8 mouse cellular contexts compared by ENCODE assay signal in the genomic region with DNA sequence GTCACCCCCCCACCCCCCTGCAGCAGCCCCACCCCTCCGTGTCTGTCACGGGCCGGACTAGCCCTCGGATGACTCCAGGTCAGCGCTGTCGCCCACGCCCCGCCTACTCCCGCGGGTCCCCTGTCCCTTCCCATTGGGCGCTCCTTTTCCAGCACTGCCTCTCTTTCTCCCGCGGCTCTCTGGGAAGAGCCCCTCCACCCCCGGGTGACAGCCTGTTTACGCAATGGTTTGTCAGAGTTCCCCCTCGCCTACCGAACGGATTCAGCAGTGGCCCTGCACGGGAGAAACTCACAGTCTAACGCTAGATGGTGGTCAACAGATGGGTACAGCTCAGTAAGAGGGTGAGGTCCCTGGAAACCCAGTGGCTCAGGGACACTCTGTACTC. TPM values are rescaled to one million over a fixed set of nuclear protein-coding genes. Genes with fewer than 3 reads are reported as not detected.
DNase-seq lines count a peak whose midpoint lies in the region; ATAC-seq and TF ChIP-seq lines count a peak whose summit lies in the region.

No protein-coding gene starts in this region.

- ATAC-seq in intestine, postnatal 0 days, result peak; percentile 75
- peak; percentile 84 for ATAC-seq in liver, embryonic 13.5 days (ENCODE audit: low read depth)

- peak overlapping the region; percentile 87 for H3K4me2 ChIP-seq in intestine, postnatal 0 days (replicated peaks; ENCODE audit: low read depth)
- H3K4me2 ChIP-seq in liver, embryonic 13.5 days, result peak overlapping the region; percentile 88

- no peaks in the 10 kb centered on the region for H3K9me3 ChIP-seq in intestine, postnatal 0 days (ENCODE audit: control insufficient read depth)
- no peaks in the 10 kb centered on the region for H3K9me3 ChIP-seq in liver, embryonic 13.5 days (replicated peaks)

- H3K36me3 ChIP-seq in intestine, postnatal 0 days (ENCODE audit: control insufficient read depth, insufficient read depth), result no peaks in the 10 kb centered on the region
- no peaks in the 10 kb centered on the region for H3K36me3 ChIP-seq in liver, embryonic 13.5 days
- no peaks in the 10 kb centered on the region for H3K36me3 ChIP-seq in testis, adult 2 months (ENCODE audit: control insufficient read depth, insufficient read depth, low read length)

- no peaks in the 10 kb centered on the region for H3K27me3 ChIP-seq in intestine, postnatal 0 days (replicated peaks; ENCODE audit: control insufficient read depth, insufficient read depth, low read length)
- no peaks in the 10 kb centered on the region for H3K27me3 ChIP-seq in liver, embryonic 13.5 days
- no peaks in the 10 kb centered on the region for H3K27me3 ChIP-seq in testis, adult 2 months (ENCODE audit: control insufficient read depth, insufficient read depth, low read length)

- peaks cover 2% of the 10 kb centered on the region; the same call in 1 of the 2 replicates for H3K4me1 ChIP-seq in cortical plate, adult 2 months (ENCODE audit: control insufficient read depth, insufficient read depth, low read length)
- no peaks in the 10 kb centered on the region for H3K4me1 ChIP-seq in intestine, postnatal 0 days (replicated peaks; ENCODE audit: control insufficient read depth, insufficient read depth, low read length)
- H3K4me1 ChIP-seq in liver, embryonic 13.5 days (replicated peaks), result peaks cover 29% of the 10 kb centered on the region
- peaks cover 16% of the 10 kb centered on the region for H3K4me1 ChIP-seq in testis, adult 2 months (ENCODE audit: control insufficient read depth, insufficient read depth, low read length)

- TF ChIP-seq POLR2A in cortical plate, adult 2 months (IDR thresholded peaks at IDR 0.05; ENCODE audit: extremely low read depth, insufficient read depth, low read length), result no peak
- no peak for TF ChIP-seq POLR2A in testis, adult 2 months (IDR thresholded peaks at IDR 0.05; ENCODE audit: control insufficient read depth, low read depth, low read length)

- 1% methylated on average over 20 of the region's 20 CpGs for WGBS in intestine, postnatal 0 days
- under 1% methylated on average over 20 of the region's 20 CpGs for WGBS in liver, embryonic 13.5 days (ENCODE audit: insufficient replicate concordance)

- peak overlapping the region; percentile 47 for H3K4me3 ChIP-seq in cortical plate, adult 2 months (ENCODE audit: insufficient read depth, low read length)
- H3K4me3 ChIP-seq in intestine, postnatal 0 days (ENCODE audit: low read depth, low read length), result peak overlapping the region; percentile 89
- H3K4me3 ChIP-seq in liver, embryonic 13.5 days (replicated peaks), result peak overlapping the region; percentile 88
- peak overlapping the region; percentile 94 for H3K4me3 ChIP-seq in testis, adult 2 months (ENCODE audit: control insufficient read depth, low read depth, low read length)

- H3K27ac ChIP-seq in cortical plate, adult 2 months (ENCODE audit: insufficient read depth, low read length), result 0 out of 2 replicates have a peak overlapping the region, but pooled peaks have one; percentile 2
- peak overlapping the region; percentile 83 for H3K27ac ChIP-seq in intestine, postnatal 0 days (ENCODE audit: low read depth, low read length)
- peak overlapping the region; percentile 91 for H3K27ac ChIP-seq in liver, embryonic 13.5 days
- peak overlapping the region; percentile 29 for H3K27ac ChIP-seq in testis, adult 2 months (ENCODE audit: control insufficient read depth, insufficient read depth, low read depth, low read length)

- H3K9ac ChIP-seq in intestine, postnatal 0 days (ENCODE audit: low read depth, low read length), result peak overlapping the region; percentile 73
- peak overlapping the region; percentile 93 for H3K9ac ChIP-seq in liver, embryonic 13.5 days

- peak; percentile 66 for DNase-seq in 3T3-L1 (ENCODE audit: low read depth, low spot score)
- peak; percentile 83 for DNase-seq in ZHBTc4 (ENCODE audit: low read depth, low spot score)
- DNase-seq in gastrocnemius, postnatal 4 days (ENCODE audit: low spot score in 2 of 2), result peak; percentile 78 to 85
- peak; percentile 72 for DNase-seq in liver, embryonic 13.5 days
- peak; percentile 53 to 56 for DNase-seq in natural killer cell, adult 2 months (ENCODE audit: low spot score in 2 of 2)

- TF ChIP-seq CTCF in cortical plate, adult 2 months (IDR thresholded peaks at IDR 0.05; ENCODE audit: extremely low read depth, insufficient read depth, low read length), result no peak
- peak; percentile 51 for TF ChIP-seq CTCF in intestine, postnatal 0 days (IDR thresholded peaks at IDR 0.05; ENCODE audit: low read depth)
- TF ChIP-seq CTCF in testis, adult 2 months (IDR thresholded peaks at IDR 0.05; ENCODE audit: control insufficient read depth, insufficient read depth, insufficient replicate concordance, low read depth, low read length), result no peak

RNA-seq across cellular contexts. Expression of gene Pkmyt1, which starts 0.6 kb away (rescaled TPM):
- polyA plus RNA-seq in cortical plate, adult 2 months (2012; rRNA removed), result 10.3 and 10.6 TPM in 2 replicates
- total RNA-seq in gastrocnemius, postnatal 4 days (2021), result 10 to 100 TPM; 11.1 to 12.4 TPM
- 12.4 and 12.6 TPM in 2 replicates for polyA plus RNA-seq in intestine, postnatal 0 days (2015; fragmentation: Nextera tagmentation; extraction: Ambion mirVana)
- 26.6 and 27.8 TPM in 2 replicates for polyA plus RNA-seq in liver, embryonic 13.5 days (2015; fragmentation: Nextera tagmentation; extraction: Ambion mirVana)
- polyA plus RNA-seq in testis, adult 2 months (2012; rRNA removed), result 78.6 and 88.6 TPM in 2 replicates

RNA-seq across cellular contexts. Expression of gene 1520401A03Rik, which starts 4.2 kb away (rescaled TPM):
- polyA plus RNA-seq in cortical plate, adult 2 months (2012; rRNA removed), result 0.21 TPM in 2 replicates
- under 1 TPM; 0.26 to 0.66 TPM for total RNA-seq in gastrocnemius, postnatal 4 days (2021)
- 0.05 TPM in 1 of 2 replicates, not detected in the other for polyA plus RNA-seq in intestine, postnatal 0 days (2015; fragmentation: Nextera tagmentation; extraction: Ambion mirVana)
- polyA plus RNA-seq in liver, embryonic 13.5 days (2015; fragmentation: Nextera tagmentation; extraction: Ambion mirVana), result 0.05 TPM in 1 of 2 replicates, not detected in the other
- polyA plus RNA-seq in testis, adult 2 months (2012; rRNA removed), result 6.7 and 7.1 TPM in 2 replicates

RNA-seq across cellular contexts. Expression of gene Paqr4, which starts 13.9 kb away (rescaled TPM):
- polyA plus RNA-seq in cortical plate, adult 2 months (2012; rRNA removed), result 61.8 and 65.7 TPM in 2 replicates
- 10 to 100 TPM; 12.5 to 13.4 TPM for total RNA-seq in gastrocnemius, postnatal 4 days (2021)
- polyA plus RNA-seq in intestine, postnatal 0 days (2015; fragmentation: Nextera tagmentation; extraction: Ambion mirVana), result 15.0 and 15.9 TPM in 2 replicates
- 7.8 and 7.9 TPM in 2 replicates for polyA plus RNA-seq in liver, embryonic 13.5 days (2015; fragmentation: Nextera tagmentation; extraction: Ambion mirVana)
- polyA plus RNA-seq in testis, adult 2 months (2012; rRNA removed), result 0.69 and 0.85 TPM in 2 replicates

RNA-seq across cellular contexts. Expression of gene Kremen2, which starts 18.9 kb away (rescaled TPM):
- polyA plus RNA-seq in cortical plate, adult 2 months (2012; rRNA removed), result 0.85 and 0.96 TPM in 2 replicates
- total RNA-seq in gastrocnemius, postnatal 4 days (2021), result under 1 TPM; 0.13 to 0.20 TPM
- 2.7 and 2.8 TPM in 2 replicates for polyA plus RNA-seq in intestine, postnatal 0 days (2015; fragmentation: Nextera tagmentation; extraction: Ambion mirVana)
- polyA plus RNA-seq in liver, embryonic 13.5 days (2015; fragmentation: Nextera tagmentation; extraction: Ambion mirVana), result 0.10 and 0.17 TPM in 2 replicates
- polyA plus RNA-seq in testis, adult 2 months (2012; rRNA removed), result 0.80 and 0.97 TPM in 2 replicates

RNA-seq across cellular contexts. Expression of gene Cldn9, which starts 42.9 kb away (rescaled TPM):
- 0.13 and 0.21 TPM in 2 replicates for polyA plus RNA-seq in cortical plate, adult 2 months (2012; rRNA removed)
- total RNA-seq in gastrocnemius, postnatal 4 days (2021), result under 1 TPM; 0.61 to 0.91 TPM
- 0.23 and 0.34 TPM in 2 replicates for polyA plus RNA-seq in intestine, postnatal 0 days (2015; fragmentation: Nextera tagmentation; extraction: Ambion mirVana)
- polyA plus RNA-seq in liver, embryonic 13.5 days (2015; fragmentation: Nextera tagmentation; extraction: Ambion mirVana), result not detected in 2 replicates
- 0.27 and 0.72 TPM in 2 replicates for polyA plus RNA-seq in testis, adult 2 months (2012; rRNA removed)

Comparison
In these comparisons a context has a peak if more than half of its experiments do, and no peak if none do; other contexts are left out.
1. Peak in every context shown above with its lines: DNase-seq, ATAC-seq, H3K4me3 ChIP-seq and H3K27ac ChIP-seq.
2. H3K27ac ChIP-seq: peak in every context shown above with its lines; median percentile 91 in liver, embryonic 13.5 days; 83 in intestine, postnatal 0 days; 29 in testis, adult 2 months; 2 in cortical plate, adult 2 months.